In genomic region chr4:53011732-53012361, GRCm38 (mm10) we compare ENCODE assay signal across 8 mouse cellular contexts. TPM values are rescaled to one million over a fixed set of nuclear protein-coding genes. Genes with fewer than 3 reads are reported as not detected.
DNase-seq lines count a peak whose midpoint lies in the region; ATAC-seq lines count a peak whose summit lies in the region.

Gene Nipsnap3b (plus strand): TSS chr4:53011880.

- no peaks in the 10 kb centered on the region for H3K27me3 ChIP-seq in hindbrain, embryonic 14.5 days (ENCODE audit: control insufficient read depth, insufficient read depth, low read length)

- peak within 1 kb of the TSS; percentile 68 for H3K4me2 ChIP-seq in hindbrain, embryonic 14.5 days (replicated peaks)

- peak within 1 kb of the TSS; percentile 75 for H3K9ac ChIP-seq in hindbrain, embryonic 14.5 days

- peaks cover 3% of the 10 kb centered on the region for H3K4me1 ChIP-seq in hindbrain, embryonic 14.5 days (replicated peaks; ENCODE audit: control insufficient read depth, insufficient read depth, low read length)

- 1% methylated on average over 63 of the region's 63 CpGs for WGBS in hindbrain, embryonic 14.5 days

- peak within 1 kb of the TSS; percentile 59 for H3K4me3 ChIP-seq in hindbrain, embryonic 14.5 days (replicated peaks; ENCODE audit: low read length)

- peaks cover 21% of the 10 kb centered on the region for H3K36me3 ChIP-seq in hindbrain, embryonic 14.5 days (replicated peaks; ENCODE audit: control insufficient read depth, insufficient read depth)

- peak; percentile 95 for ATAC-seq in hindbrain, embryonic 14.5 days (ENCODE audit: low FRiP score)

- DNase-seq in R1 (ENCODE audit: low read depth, low spot score), result peak; percentile 96
- DNase-seq in cerebellum, postnatal 25 days, result peak; percentile 94 to 98
- DNase-seq in frontal cortex, postnatal 25 days (ENCODE audit: low spot score in 2 of 2), result peak; percentile 87
- DNase-seq in hindbrain, embryonic 14.5 days (ENCODE audit: low spot score), result peak; percentile 96
- peak; percentile 94 to 95 for DNase-seq in layer of hippocampus, postnatal 36 days
- peak; percentile 99 for DNase-seq in lung, postnatal 36 days
- DNase-seq in retina, postnatal 1 day, result peak; percentile 96
- peak; percentile 93 to 94 for DNase-seq in urinary bladder, adult 18-20 months (ENCODE audit: low spot score in 2 of 2)

- H3K27ac ChIP-seq in hindbrain, embryonic 14.5 days, result peak within 1 kb of the TSS; percentile 85

- H3K9me3 ChIP-seq in hindbrain, embryonic 14.5 days (ENCODE audit: control insufficient read depth, low read length), result no peaks in the 10 kb centered on the region; the same call in 1 of the 2 replicates

RNA-seq across cellular contexts. Expression of gene Nipsnap3b, which starts in this region (rescaled TPM):
- polyA plus RNA-seq in hindbrain, embryonic 14.5 days (2014; fragmentation: Nextera tagmentation; extraction: Ambion mirVana), result 199 and 202 TPM in 2 replicates
- total RNA-seq in layer of hippocampus, postnatal 36 days (2021), result 10 to 100 TPM; 13.9 to 19.7 TPM

Comparison
In these comparisons a context has a peak if more than half of its experiments do, and no peak if none do; other contexts are left out.
1. Peak in every context shown above with its lines: DNase-seq, ATAC-seq, H3K4me3 ChIP-seq and H3K27ac ChIP-seq.